Comparison of ENCODE assay signal across 8 mouse cellular contexts in genomic region chr3:129879131-129879757, GRCm38 (mm10). TPM values are rescaled to one million over a fixed set of nuclear protein-coding genes. Genes with fewer than 3 reads are reported as not detected.
DNase-seq lines count a peak whose midpoint lies in the region; ATAC-seq and TF ChIP-seq lines count a peak whose summit lies in the region.

No protein-coding gene starts in this region.

- H3K79me2 ChIP-seq in heart, adult 2 months (replicated peaks; ENCODE audit: control insufficient read depth, insufficient read depth, low read length): no peaks in the 10 kb centered on the region

- no peaks in the 10 kb centered on the region for H3K9me3 ChIP-seq in lung, embryonic 16.5 days (ENCODE audit: control insufficient read depth, low read length)

- no peak for TF ChIP-seq POLR2A in heart, adult 2 months (IDR thresholded peaks at IDR 0.05; ENCODE audit: insufficient read depth, low read depth, low read length)
- TF ChIP-seq POLR2A in kidney, adult 2 months (IDR thresholded peaks at IDR 0.05; ENCODE audit: low read depth, low read length): no peak

- peak overlapping the region; percentile 95 for H3K4me2 ChIP-seq in lung, embryonic 16.5 days (ENCODE audit: low read depth, low read length)

- H3K36me3 ChIP-seq in heart, adult 2 months (ENCODE audit: control insufficient read depth, insufficient read depth, low read length): no peaks in the 10 kb centered on the region
- no peaks in the 10 kb centered on the region for H3K36me3 ChIP-seq in kidney, adult 2 months (ENCODE audit: control insufficient read depth, insufficient read depth, low read length)
- no peaks in the 10 kb centered on the region for H3K36me3 ChIP-seq in lung, embryonic 16.5 days (ENCODE audit: control insufficient read depth, insufficient read depth, low read length)

- peak; percentile 9 for DNase-seq in right cerebral cortex, postnatal 14 days
- DNase-seq in right cerebral cortex, adult 18-20 months: no peak
- peak; percentile 34 for DNase-seq in c-Kit-positive CD71-positive TER-119-negative erythroid progenitor cells, embryonic 14.5 days (ENCODE audit: low read depth)
- peak; percentile 46 to 54 for DNase-seq in heart, adult 2 months
- peak; percentile 57 for DNase-seq in kidney, adult 2 months
- peak; percentile 74 for DNase-seq in retina, postnatal 1 day
- no peak for DNase-seq in left cerebral cortex, adult 11 months (ENCODE audit: low spot score)

- peak; percentile 79 for ATAC-seq in lung, embryonic 16.5 days (ENCODE audit: low read depth)

- TF ChIP-seq EP300 in heart, adult 2 months (IDR thresholded peaks at IDR 0.05; ENCODE audit: insufficient read depth, low read depth, low read length): no peak

- TF ChIP-seq CTCF in heart, adult 2 months (IDR thresholded peaks at IDR 0.05): no peak; the same call in 1 of the 2 replicates
- no peak for TF ChIP-seq CTCF in kidney, adult 2 months (conservative IDR thresholded peaks at IDR 0.05; ENCODE audit: insufficient read depth, insufficient read length, low read depth, low read length)

- intact Hi-C loops in heart, adult 2 months (cut with DNase I): loop anchor here (5.0 kb wide), 1 partner anchor 183 kb away; the partner anchor contains the start of gene Sec24b

- peak overlapping the region; percentile 79 for H3K4me3 ChIP-seq in heart, adult 2 months
- peak overlapping the region; percentile 92 for H3K4me3 ChIP-seq in kidney, adult 2 months (ENCODE audit: insufficient read depth, low read depth, low read length)
- peak overlapping the region; percentile 73 for H3K4me3 ChIP-seq in lung, embryonic 16.5 days (ENCODE audit: low read length)

- H3K27me3 ChIP-seq in heart, adult 2 months (ENCODE audit: control insufficient read depth, insufficient read depth, low read length): no peaks in the 10 kb centered on the region
- no peaks in the 10 kb centered on the region for H3K27me3 ChIP-seq in kidney, adult 2 months (replicated peaks; ENCODE audit: control insufficient read depth, insufficient read depth, low read length)
- no peaks in the 10 kb centered on the region for H3K27me3 ChIP-seq in lung, embryonic 16.5 days (ENCODE audit: control insufficient read depth, insufficient read depth, low read depth, low read length)

- peaks cover 3% of the 10 kb centered on the region; the same call in 1 of the 2 replicates for H3K4me1 ChIP-seq in heart, adult 2 months (ENCODE audit: control insufficient read depth, insufficient read depth, low read length)
- H3K4me1 ChIP-seq in kidney, adult 2 months (ENCODE audit: control insufficient read depth, insufficient read depth, low read length): peaks cover 4% of the 10 kb centered on the region; the same call in 1 of the 2 replicates
- peaks cover 9% of the 10 kb centered on the region; the same call in 1 of the 2 replicates for H3K4me1 ChIP-seq in lung, embryonic 16.5 days (replicated peaks; ENCODE audit: control insufficient read depth, insufficient read depth, low read length)

- H3K9ac ChIP-seq in heart, adult 2 months (ENCODE audit: low read depth, low read length): peak overlapping the region; percentile 78
- H3K9ac ChIP-seq in lung, embryonic 16.5 days (ENCODE audit: low read length): peak overlapping the region; percentile 79

- 4% methylated on average over 24 of the region's 25 CpGs for WGBS in heart, adult 2 months
- 2% methylated on average over 25 of the region's 25 CpGs for WGBS in kidney, adult 2 months
- under 1% methylated on average over 24 of the region's 25 CpGs for WGBS in lung, embryonic 16.5 days

- H3K27ac ChIP-seq in heart, adult 2 months: no peak overlapping the region; the same call in 1 of the 2 replicates
- no peak overlapping the region for H3K27ac ChIP-seq in kidney, adult 2 months (ENCODE audit: insufficient read depth, low read depth, low read length)
- peak overlapping the region; percentile 66 for H3K27ac ChIP-seq in lung, embryonic 16.5 days (ENCODE audit: low read length)

RNA-seq across cellular contexts. Expression of gene Pla2g12a, which starts 0.8 kb away (rescaled TPM):
- 10 to 100 TPM; 57.1 to 74.0 TPM for total RNA-seq in heart, adult 2 months (2021)
- 47.5 and 49.7 TPM in 2 replicates for polyA plus RNA-seq in heart, adult 2 months (2012; rRNA removed)
- polyA plus RNA-seq in kidney, adult 2 months (2012; rRNA removed): 46.6 and 55.2 TPM in 2 replicates
- polyA plus RNA-seq in lung, embryonic 16.5 days (2015; fragmentation: Nextera tagmentation; extraction: Ambion mirVana): 38.0 and 38.5 TPM in 2 replicates

RNA-seq across cellular contexts. Expression of gene Casp6, which starts 22.0 kb away (rescaled TPM):
- 10 to 100 TPM; 10.4 to 11.2 TPM for total RNA-seq in heart, adult 2 months (2021)
- 16.9 and 23.6 TPM in 2 replicates for polyA plus RNA-seq in heart, adult 2 months (2012; rRNA removed)
- polyA plus RNA-seq in kidney, adult 2 months (2012; rRNA removed): 43.1 and 48.8 TPM in 2 replicates
- polyA plus RNA-seq in lung, embryonic 16.5 days (2015; fragmentation: Nextera tagmentation; extraction: Ambion mirVana): 79.5 and 89.9 TPM in 2 replicates

RNA-seq across cellular contexts. Expression of gene Cfi, which starts 43.6 kb away (rescaled TPM):
- under 1 TPM; 0.27 to 0.55 TPM for total RNA-seq in heart, adult 2 months (2021)
- polyA plus RNA-seq in heart, adult 2 months (2012; rRNA removed): 0.23 and 0.31 TPM in 2 replicates
- polyA plus RNA-seq in kidney, adult 2 months (2012; rRNA removed): 10.3 and 11.2 TPM in 2 replicates
- 16.7 and 20.4 TPM in 2 replicates for polyA plus RNA-seq in lung, embryonic 16.5 days (2015; fragmentation: Nextera tagmentation; extraction: Ambion mirVana)

RNA-seq across cellular contexts. Expression of gene Gar1, which starts 48.0 kb away (rescaled TPM):
- 10 to 100 TPM; 16.6 to 23.0 TPM for total RNA-seq in heart, adult 2 months (2021)
- polyA plus RNA-seq in heart, adult 2 months (2012; rRNA removed): 11.4 and 19.7 TPM in 2 replicates
- polyA plus RNA-seq in kidney, adult 2 months (2012; rRNA removed): 16.0 and 28.6 TPM in 2 replicates
- polyA plus RNA-seq in lung, embryonic 16.5 days (2015; fragmentation: Nextera tagmentation; extraction: Ambion mirVana): 43.4 and 49.8 TPM in 2 replicates

RNA-seq across cellular contexts. Expression of gene Rrh, which starts 56.9 kb away (rescaled TPM):
- not detected for total RNA-seq in heart, adult 2 months (2021)
- not detected in 2 replicates for polyA plus RNA-seq in heart, adult 2 months (2012; rRNA removed)
- not detected in 2 replicates for polyA plus RNA-seq in kidney, adult 2 months (2012; rRNA removed)
- polyA plus RNA-seq in lung, embryonic 16.5 days (2015; fragmentation: Nextera tagmentation; extraction: Ambion mirVana): not detected in 2 replicates

Comparison
In these comparisons a context has a peak if more than half of its experiments do, and no peak if none do; other contexts are left out.
1. DNase-seq: peak in right cerebral cortex, postnatal 14 days (single experiment), c-Kit-positive CD71-positive TER-119-negative erythroid progenitor cells, embryonic 14.5 days (single experiment), heart, adult 2 months (2 of 2), kidney, adult 2 months (single experiment) and retina, postnatal 1 day (single experiment); none in right cerebral cortex, adult 18-20 months (single experiment) and left cerebral cortex, adult 11 months (single experiment).
2. Peak in every context shown above with its lines, with median percentiles within 50 percentile points of each other: H3K4me3 ChIP-seq.